ENCODE assay signal across 7 mouse cellular contexts in the genomic region with DNA sequence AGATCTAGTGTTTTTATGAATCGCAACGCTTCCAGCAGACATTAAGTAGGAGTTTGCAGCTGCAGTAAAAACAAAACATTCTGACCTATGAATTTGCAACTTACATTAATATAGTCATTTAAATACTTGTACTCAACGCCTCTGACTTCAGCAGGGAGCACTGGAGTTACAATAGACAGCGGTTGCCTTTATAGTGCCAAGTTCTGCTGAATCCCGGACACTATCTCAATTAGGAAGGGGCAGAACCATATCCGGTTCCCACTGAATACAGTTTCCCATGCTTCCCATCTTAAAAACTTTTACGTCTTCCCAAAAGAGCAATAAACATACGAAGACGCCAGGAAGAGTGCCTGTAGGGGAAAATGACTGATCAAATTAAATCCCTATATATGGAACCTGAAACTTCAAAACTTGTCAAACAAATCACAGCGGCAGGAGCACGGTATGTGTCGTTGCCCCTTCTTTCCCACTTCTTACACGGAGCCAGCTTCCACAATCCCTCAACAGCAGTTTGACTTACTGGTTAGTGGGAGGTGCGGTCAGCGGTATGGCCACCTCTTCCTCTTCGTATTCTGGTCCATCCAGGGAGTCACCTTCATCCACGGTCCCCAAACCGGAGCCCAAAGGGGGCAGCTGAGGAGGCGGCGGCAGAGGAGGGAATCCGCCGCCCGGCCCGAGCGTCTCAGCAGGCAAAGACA. TPM values are rescaled to one million over a fixed set of nuclear protein-coding genes. Genes with fewer than 3 reads are reported as not detected.
DNase-seq lines count a peak whose midpoint lies in the region; ATAC-seq and TF ChIP-seq lines count a peak whose summit lies in the region.

No protein-coding gene starts in this region.

- no peak for TF ChIP-seq CTCF in bone marrow macrophage, adult 2 months (IDR thresholded peaks at IDR 0.05; ENCODE audit: low read depth, low read length)
- no peak for TF ChIP-seq CTCF in forebrain, postnatal 0 days (IDR thresholded peaks at IDR 0.05; ENCODE audit: low read depth)
- no peak for TF ChIP-seq CTCF in lung, embryonic 14.5 days (IDR thresholded peaks at IDR 0.05; ENCODE audit: low read depth)

- H3K27me3 ChIP-seq in forebrain, postnatal 0 days (ENCODE audit: insufficient read depth, low read length) = no peaks in the 10 kb centered on the region
- H3K27me3 ChIP-seq in intestine, embryonic 16.5 days (replicated peaks; ENCODE audit: control insufficient read depth, insufficient read depth, low read length) = no peaks in the 10 kb centered on the region
- no peaks in the 10 kb centered on the region for H3K27me3 ChIP-seq in lung, embryonic 14.5 days (ENCODE audit: insufficient read depth, low read length)

- peak overlapping the region; percentile 94 for H3K9ac ChIP-seq in forebrain, postnatal 0 days
- peak overlapping the region; percentile 96 for H3K9ac ChIP-seq in intestine, embryonic 16.5 days (ENCODE audit: low read depth, low read length)
- peak overlapping the region; percentile 93 for H3K9ac ChIP-seq in lung, embryonic 14.5 days

- WGBS in forebrain, postnatal 0 days = under 1% methylated on average over 25 of the region's 25 CpGs
- under 1% methylated on average over 25 of the region's 25 CpGs for WGBS in intestine, embryonic 16.5 days
- 1% methylated on average over 25 of the region's 25 CpGs for WGBS in lung, embryonic 14.5 days

- 0 out of 2 replicates have a peak, but pooled peaks cover 2% of the 10 kb centered on the region for H3K4me1 ChIP-seq in bone marrow macrophage, adult 2 months (ENCODE audit: control insufficient read depth, insufficient read depth, low read length)
- peaks cover 4% of the 10 kb centered on the region; the same call in 1 of the 2 replicates for H3K4me1 ChIP-seq in forebrain, postnatal 0 days (ENCODE audit: insufficient read depth)
- no peaks in the 10 kb centered on the region for H3K4me1 ChIP-seq in intestine, embryonic 16.5 days (ENCODE audit: control insufficient read depth, insufficient read depth, low read length)
- no peaks in the 10 kb centered on the region; the same call in 1 of the 2 replicates for H3K4me1 ChIP-seq in lung, embryonic 14.5 days (ENCODE audit: insufficient read depth)

- H3K4me3 ChIP-seq in bone marrow macrophage, adult 2 months (ENCODE audit: insufficient read depth, low read length) = peak overlapping the region; percentile 97
- H3K4me3 ChIP-seq in forebrain, postnatal 0 days (ENCODE audit: low read depth, low read length) = peak overlapping the region; percentile 95
- peak overlapping the region; percentile 90 for H3K4me3 ChIP-seq in intestine, embryonic 16.5 days (ENCODE audit: low read length)
- H3K4me3 ChIP-seq in lung, embryonic 14.5 days (ENCODE audit: low read depth, low read length) = peak overlapping the region; percentile 94

- H3K36me3 ChIP-seq in forebrain, postnatal 0 days (ENCODE audit: insufficient read depth) = no peaks in the 10 kb centered on the region
- no peaks in the 10 kb centered on the region for H3K36me3 ChIP-seq in intestine, embryonic 16.5 days (ENCODE audit: control insufficient read depth, insufficient read depth, low read length)
- no peaks in the 10 kb centered on the region for H3K36me3 ChIP-seq in lung, embryonic 14.5 days (ENCODE audit: insufficient read depth)

- peak overlapping the region; percentile 47 for H3K4me2 ChIP-seq in forebrain, postnatal 0 days (ENCODE audit: low read depth)
- peak overlapping the region; percentile 57 for H3K4me2 ChIP-seq in intestine, embryonic 16.5 days (ENCODE audit: low read depth, low read length)
- H3K4me2 ChIP-seq in lung, embryonic 14.5 days = peak overlapping the region; percentile 68

- 0 out of 2 replicates have a peak, but pooled peaks have one; percentile 0 for ATAC-seq in forebrain, postnatal 0 days
- no peak for ATAC-seq in intestine, embryonic 16.5 days
- ATAC-seq in lung, embryonic 14.5 days (ENCODE audit: insufficient read depth) = peak; percentile 0; the same call in 1 of the 2 replicates
- ATAC-seq in neutrophil, adult 5-6 weeks (ENCODE audit: extremely low read depth, insufficient number of reproducible peaks, low FRiP score, poor library complexity, severe bottlenecking) = peak; percentile 7; the same call in 1 of the 2 replicates

- H3K9me3 ChIP-seq in forebrain, postnatal 0 days (ENCODE audit: low read length) = no peaks in the 10 kb centered on the region
- H3K9me3 ChIP-seq in intestine, embryonic 16.5 days (ENCODE audit: control insufficient read depth, low read length) = no peaks in the 10 kb centered on the region
- H3K9me3 ChIP-seq in lung, embryonic 14.5 days (ENCODE audit: low read depth, low read length) = no peaks in the 10 kb centered on the region

- peak; percentile 22 for DNase-seq in thymus, postnatal 0 days (ENCODE audit: low spot score)
- no peak for DNase-seq in thymus, postnatal 4 days
- peak; percentile 46 for DNase-seq in forebrain, postnatal 0 days
- DNase-seq in lung, embryonic 14.5 days = peak; percentile 70

- no peak for TF ChIP-seq POLR2A in bone marrow macrophage, adult 2 months (IDR thresholded peaks at IDR 0.05; ENCODE audit: borderline replicate concordance, low read depth, low read length)

- H3K27ac ChIP-seq in bone marrow macrophage, adult 2 months (ENCODE audit: insufficient read depth, low read depth, low read length) = peak overlapping the region; percentile 98
- peak overlapping the region; percentile 99 for H3K27ac ChIP-seq in forebrain, postnatal 0 days (ENCODE audit: low read depth, low read length)
- H3K27ac ChIP-seq in intestine, embryonic 16.5 days (ENCODE audit: low read length) = peak overlapping the region; percentile 99
- H3K27ac ChIP-seq in lung, embryonic 14.5 days (ENCODE audit: low read depth) = peak overlapping the region; percentile 99

RNA-seq across cellular contexts. Expression of a gene that starts 0.9 kb away (rescaled TPM):
- 47.5 and 54.7 TPM in 2 replicates for polyA plus RNA-seq in thymus, postnatal 0 days (2015; fragmentation: Nextera tagmentation; extraction: Ambion mirVana)
- polyA plus RNA-seq in bone marrow macrophage, adult 2 months (2012; ENCODE audit: insufficient read depth, insufficient read length, missing spikeins) = 63.7 and 67.5 TPM in 2 replicates
- total RNA-seq in forebrain, postnatal 0 days (2014; rRNA removed) = 97.3 and 123 TPM in 2 replicates
- 33.2 and 44.1 TPM in 2 replicates for polyA plus RNA-seq in forebrain, postnatal 0 days (2015; fragmentation: Nextera tagmentation; extraction: Ambion mirVana)
- 25.6 and 25.9 TPM in 2 replicates for polyA plus RNA-seq in intestine, embryonic 16.5 days (2015; fragmentation: Nextera tagmentation; extraction: Ambion mirVana)
- polyA plus RNA-seq in lung, embryonic 14.5 days (2014; fragmentation: Nextera tagmentation; extraction: Ambion mirVana) = 65.0 TPM in 2 replicates
- total RNA-seq in neutrophil, adult 5-6 weeks (2017) = 136 and 148 TPM in 2 replicates
